Mouse (Mus musculus): Measurements from ENCODE around the gene Wdr5. TPM values are rescaled to one million over a fixed set of nuclear protein-coding genes. Genes with fewer than 3 reads are reported as not detected.
"Not testable (repeated sequence)": the region's sequence is repeated elsewhere in the genome, so short reads cannot be mapped to it uniquely, and the experiment has no call there.

The Wdr5 gene
- total RNA-seq, 2 experiments from 2014 or later, result 36.4 to 39.2 TPM

GRCm38 (mm10) chr2:27496391-27497028, 18.4 kb upstream of the Wdr5 start:
- DNase-seq (ENCODE audit: low spot score in 2 of 2), result no peak

GRCm38 (mm10) chr2:27504113-27504885, 10.7 kb upstream of the Wdr5 start:
- no peak for DNase-seq (ENCODE audit: low spot score in 2 of 2)

GRCm38 (mm10) chr2:27505539-27505938, 9.4 kb upstream of the Wdr5 start:
- DNase-seq (ENCODE audit: low spot score in 2 of 2), result no peak

DNA sequence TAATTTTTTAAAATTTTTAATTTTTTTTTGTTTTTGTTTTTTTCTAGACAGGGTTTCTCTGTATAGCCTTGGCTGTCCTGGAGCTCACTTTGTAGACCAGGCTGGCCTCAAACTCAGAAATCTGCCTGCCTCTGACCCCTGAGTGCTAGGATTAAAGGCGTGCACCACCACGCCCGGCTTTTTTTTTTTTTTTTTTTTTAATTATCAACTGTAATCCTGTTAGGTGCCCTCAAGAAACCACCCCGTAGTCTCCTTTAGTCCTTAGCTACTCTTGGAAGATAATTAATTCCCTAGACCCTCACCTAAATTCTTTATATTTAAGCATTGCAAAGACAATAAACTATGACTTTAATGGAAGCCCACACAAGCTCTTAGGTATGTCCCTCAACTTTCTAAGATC, 8.3 kb upstream of the Wdr5 start:
- not testable (repeated sequence) for DNase-seq (ENCODE audit: low spot score in 2 of 2)

DNA sequence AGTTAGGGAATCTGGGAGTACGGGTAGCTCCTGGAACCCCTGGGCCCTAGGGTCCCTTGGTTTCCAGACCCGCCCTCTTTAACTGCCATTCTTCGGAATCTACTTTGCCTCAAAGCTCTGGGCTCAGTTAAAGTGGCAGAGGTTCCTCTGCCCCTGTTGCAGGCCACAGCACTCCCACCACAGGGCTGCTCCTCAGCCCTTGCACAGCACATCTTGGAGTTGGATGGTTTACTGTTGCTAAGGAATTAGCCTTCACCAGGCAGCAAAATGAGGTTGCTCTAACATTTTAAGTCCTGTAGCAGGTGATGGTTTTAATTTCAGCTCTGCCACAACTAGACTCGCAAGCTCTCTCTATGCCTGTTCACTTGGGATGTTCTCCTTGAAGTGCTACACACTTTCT, 7.4 kb upstream of the Wdr5 start, which contains the start of gene Brd3:
Brd3 (minus strand) TSS at position 101 of the 400 bp plus-strand sequence.
- no peak for DNase-seq (ENCODE audit: low spot score in 2 of 2)

DNA sequence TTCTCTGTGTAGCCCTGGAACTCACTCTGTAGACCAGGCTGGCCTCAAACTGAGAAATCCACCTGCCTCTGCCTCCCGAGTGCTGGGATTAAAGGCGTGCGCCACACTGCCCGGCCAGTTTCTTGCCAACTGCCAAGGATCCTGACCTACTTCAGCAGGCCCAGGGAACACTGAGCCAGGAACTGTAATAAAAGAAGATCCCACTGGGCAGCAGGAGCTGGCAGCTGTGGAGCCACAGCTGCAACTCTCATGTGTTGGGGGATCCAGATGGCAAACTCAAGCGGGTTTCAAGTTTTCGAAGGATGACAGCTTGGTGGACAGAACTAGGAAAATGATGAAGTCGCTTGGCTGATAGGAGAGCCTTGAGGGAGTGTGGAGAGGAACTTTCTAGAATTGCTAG, 4.3 kb upstream of the Wdr5 start:
- peak in 1 of 2 experiments; percentile 31 for DNase-seq (ENCODE audit: low spot score in 2 of 2)

- no peak for DNase-seq (ENCODE audit: low spot score in 2 of 2)
Measured at GRCm38 (mm10) chr2:27512909-27513308, 2.0 kb upstream of the Wdr5 start.

- DNase-seq (ENCODE audit: low spot score in 2 of 2), result no peak
Measured at GRCm38 (mm10) chr2:27513861-27514260, 1.1 kb upstream of the Wdr5 start.

GRCm38 (mm10) chr2:27515341-27516166, 597 bp downstream of the Wdr5 start:
- no peak for DNase-seq (ENCODE audit: low spot score in 2 of 2)

DNA sequence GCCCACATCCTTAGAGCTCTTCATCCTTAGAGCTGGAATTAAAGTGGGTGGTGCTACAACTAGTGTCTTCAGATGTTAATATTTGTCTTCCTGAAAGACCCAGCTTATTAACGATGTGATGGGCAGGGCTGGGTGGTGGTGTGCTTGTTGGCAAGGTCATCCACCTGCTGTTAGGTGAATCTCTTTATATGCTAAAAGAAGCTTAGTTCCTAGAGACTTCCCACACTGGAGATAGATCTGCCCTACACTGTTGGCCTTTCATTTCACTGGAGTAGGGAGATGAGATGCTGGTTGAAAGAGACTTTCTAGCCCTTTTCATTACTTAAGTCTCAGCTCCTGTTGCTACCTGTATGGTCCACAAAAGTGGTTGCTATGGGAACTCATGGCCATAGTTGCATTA, 1.3 kb downstream of the Wdr5 start:
- DNase-seq (ENCODE audit: low spot score in 2 of 2), result no peak

DNA sequence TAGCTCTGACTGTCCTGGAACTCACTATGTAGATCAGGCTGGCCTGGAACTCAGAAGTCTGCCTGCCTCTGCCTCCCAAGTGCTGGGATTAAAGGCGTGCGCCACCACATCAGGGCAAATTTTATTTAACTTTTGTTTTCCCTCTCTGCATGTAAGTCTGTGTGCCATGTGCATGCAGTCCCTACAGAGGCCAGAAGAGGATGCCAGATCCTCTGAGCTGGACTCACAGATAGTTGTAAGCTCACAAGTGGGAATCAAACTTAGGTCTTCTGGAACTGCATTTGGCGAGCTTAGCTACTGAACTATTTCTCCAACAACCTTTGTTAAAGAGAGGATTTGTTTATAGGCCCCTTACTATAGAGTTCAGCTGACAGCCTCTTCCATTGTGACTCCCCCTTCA, 3.3 kb downstream of the Wdr5 start:
- DNase-seq (ENCODE audit: low spot score in 2 of 2), result no peak

GRCm38 (mm10) chr2:27538455-27539330, 23.7 kb downstream of the Wdr5 start:
- not testable (repeated sequence) for DNase-seq (ENCODE audit: low spot score in 2 of 2)

DNA sequence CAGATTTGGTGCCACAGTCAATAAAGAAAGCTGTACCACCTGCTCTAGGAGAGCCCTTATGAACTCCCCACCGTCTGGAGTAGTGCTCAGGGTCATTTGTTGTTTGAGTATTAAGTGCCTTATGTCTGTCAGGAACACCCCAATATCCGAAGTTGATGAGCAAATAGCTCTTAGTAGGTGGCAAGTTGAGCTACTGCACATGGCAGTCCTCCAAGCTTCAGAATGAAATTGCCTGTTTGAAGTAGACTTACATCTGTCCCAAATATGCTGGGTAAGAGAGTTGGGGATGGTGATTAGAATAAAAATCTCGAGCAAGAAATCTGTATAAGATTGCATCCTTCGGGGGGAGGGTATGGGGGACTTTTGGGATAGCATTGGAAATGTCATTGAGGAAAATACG, 24.4 kb downstream of the Wdr5 start:
- DNase-seq (ENCODE audit: low spot score in 2 of 2), result no peak

DNA sequence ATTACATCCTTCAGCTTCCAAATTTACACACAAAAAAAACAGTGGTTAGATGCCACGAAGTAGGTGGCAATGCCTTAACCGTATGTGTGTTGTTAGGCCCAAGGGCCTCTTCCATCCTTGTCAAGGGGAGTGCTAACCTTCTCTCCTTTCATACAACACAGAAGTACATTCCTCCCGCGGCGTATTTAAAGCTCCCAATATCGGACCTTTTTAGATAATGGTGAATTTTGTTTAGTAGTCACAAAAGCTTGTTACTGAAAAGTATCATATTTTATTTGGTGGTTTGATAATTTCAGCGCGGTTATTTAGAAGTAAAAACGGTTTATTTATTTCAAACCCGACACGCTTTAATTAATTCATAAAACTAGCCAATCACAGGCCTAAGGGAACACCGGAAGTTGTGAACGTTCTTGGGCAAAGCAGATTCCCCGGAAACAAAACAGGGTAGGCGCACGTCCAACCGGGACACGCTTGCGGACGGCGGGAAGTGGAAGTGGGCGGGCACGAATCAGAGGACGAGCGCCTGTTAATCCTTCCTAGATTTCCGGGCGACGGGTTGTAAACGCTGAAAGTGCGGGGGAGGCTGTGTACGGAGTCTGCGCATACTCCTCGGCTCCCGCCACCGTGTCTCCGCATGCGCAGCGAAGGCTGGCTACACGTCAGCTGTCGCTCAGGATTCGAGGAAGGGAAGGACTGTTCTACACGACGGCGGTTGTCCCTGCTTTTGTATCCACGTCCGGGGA, 25.0 kb downstream of the Wdr5 start:
- peak; percentile 89 to 98 for DNase-seq (ENCODE audit: low spot score in 2 of 2)

DNA sequence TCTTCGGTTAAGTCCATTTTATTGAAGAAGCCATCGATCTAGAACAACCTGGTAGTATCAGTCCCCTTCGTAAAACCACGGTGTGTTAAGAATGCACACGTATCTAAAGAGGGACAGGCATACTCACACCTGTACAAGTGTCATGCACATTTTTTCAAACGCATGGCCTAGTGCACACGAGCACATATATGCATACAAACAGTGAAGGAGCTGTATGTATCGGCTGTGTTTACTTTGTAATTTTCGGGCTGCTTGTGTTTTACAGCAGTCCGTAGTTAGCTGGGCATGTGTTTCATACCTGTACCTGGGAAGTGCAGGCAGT, 25.5 kb downstream of the Wdr5 start:
- DNase-seq (ENCODE audit: low spot score in 2 of 2), result no peak

GRCm38 (mm10) chr2:27541225-27541624, 26.3 kb downstream of the Wdr5 start:
- no peak for DNase-seq (ENCODE audit: low spot score in 2 of 2)

DNA sequence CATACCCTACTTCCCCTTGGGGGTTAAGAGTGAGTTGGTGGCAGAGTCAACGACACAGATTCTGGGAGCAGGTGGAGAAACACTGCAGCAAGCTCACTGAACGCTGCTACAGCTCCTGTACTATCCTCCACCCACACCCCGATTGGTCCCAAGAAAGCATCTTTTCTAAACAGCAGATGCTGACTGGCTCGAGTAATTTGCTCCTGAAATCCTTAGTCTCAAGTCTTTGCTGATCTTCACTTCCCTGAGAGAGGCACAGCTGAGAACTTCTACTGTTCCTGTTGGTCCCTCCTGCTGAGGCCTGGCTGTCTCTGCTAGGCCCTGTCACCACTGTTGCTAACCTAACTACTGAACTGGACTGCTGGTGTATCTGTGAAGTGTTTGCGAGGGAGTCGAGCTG, 29.7 kb downstream of the Wdr5 start:
- no peak for DNase-seq (ENCODE audit: low spot score in 2 of 2)

DNA sequence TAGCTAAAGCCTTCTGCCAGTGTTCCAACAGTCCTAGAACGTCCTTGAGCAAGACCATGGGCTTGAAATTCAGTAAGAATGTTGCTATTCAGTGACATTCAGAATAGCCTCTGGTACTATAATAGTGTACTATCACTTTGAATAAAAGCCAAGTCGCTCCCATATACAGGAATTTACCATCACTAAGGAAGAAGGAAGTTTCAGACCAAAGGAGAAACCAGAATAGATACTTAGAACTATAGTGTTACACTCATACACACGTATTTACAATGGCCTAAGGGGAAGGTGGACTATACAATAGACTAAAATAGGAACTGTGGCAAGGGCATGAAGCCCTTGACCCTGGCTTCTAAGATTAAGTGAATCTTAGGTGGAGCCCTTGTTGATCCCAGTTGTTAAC, 30.6 kb downstream of the Wdr5 start:
- not testable (repeated sequence) for DNase-seq (ENCODE audit: low spot score in 2 of 2)

DNA sequence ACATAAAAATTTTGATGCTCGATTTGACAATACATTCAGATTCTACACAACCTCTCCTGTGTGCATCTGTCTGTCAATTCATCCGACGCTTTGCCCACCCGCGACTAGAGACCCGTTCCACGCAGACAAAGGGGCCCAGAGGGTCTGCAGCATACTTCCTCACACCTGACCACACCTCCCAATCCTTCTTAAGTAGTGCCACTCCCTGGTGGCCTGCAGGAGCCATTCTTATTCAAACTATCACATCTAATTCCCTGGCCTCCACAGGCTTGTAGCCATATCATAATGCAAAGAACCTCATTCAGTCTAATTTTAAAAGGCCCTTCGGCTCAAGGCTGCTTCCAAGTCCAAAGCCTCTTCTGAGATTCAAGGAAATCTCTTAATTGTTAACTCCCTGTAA, 31.1 kb downstream of the Wdr5 start:
- DNase-seq (ENCODE audit: low spot score in 2 of 2), result not testable (repeated sequence)

- no peak for DNase-seq (ENCODE audit: low spot score in 2 of 2)
Measured at GRCm38 (mm10) chr2:27547326-27547725, 32.4 kb downstream of the Wdr5 start.
